Mouse (Mus musculus) heart, postnatal 25 days (tissue): ENCODE data around the gene Hsd17b6. TPM values are rescaled to one million over a fixed set of nuclear protein-coding genes. Genes with fewer than 3 reads are reported as not detected.

Experiments
- DNase-seq: peaks from one replicate; pipeline ENCODE4 v3.0.0; 2022; ENCODE audit warnings: low spot score
- intact Hi-C: fragments of 180-260 bp; cut with DNase I; formaldehyde crosslinking; loops from one replicate; pipeline ENCODE4 v1.15.1; 2025
- total RNA-seq, 2 experiments: library from RNA; stranded (reverse); gene quantifications; 2 replicates each; pipeline ENCODE4 v1.2.3; 2021

The Hsd17b6 gene
- total RNA-seq, 2 experiments from 2014 or later, result not detected

GRCm38 (mm10) chr10:127951821-127952220 is 55.6 kb downstream of the Hsd17b6 start:
- no peak for DNase-seq
- intact Hi-C loops, result no loop called here

GRCm38 (mm10) chr10:127951390-127951789 is 56.0 kb downstream of the Hsd17b6 start:
- DNase-seq, result no peak
- intact Hi-C loops, result no loop called here

GRCm38 (mm10) chr10:127949596-127950130 is 57.7 kb downstream of the Hsd17b6 start:
- intact Hi-C loops, result no loop called here
- no peak for DNase-seq

GRCm38 (mm10) chr10:127945432-127946064 is 61.9 kb downstream of the Hsd17b6 start:
- intact Hi-C loops, result loop anchor here (1.0 kb wide), 1 partner anchor 63 kb away; no protein-coding TSS in a partner anchor
- DNase-seq, result no peak

Other genes with a start within 250 kb of the Hsd17b6 start
- gene Rdh1, start 247.9 kb downstream of the Hsd17b6 start, total RNA-seq, result under 1 TPM in 1 of 2 experiments, not detected in 1; 0.08 TPM
- gene Rdh16f1, start 247.8 kb downstream of the Hsd17b6 start, total RNA-seq, result under 1 TPM in 1 of 2 experiments, not detected in 1; 0.20 TPM
- not detected for gene Rdh9, start 231.2 kb downstream of the Hsd17b6 start, total RNA-seq
- not detected for gene Rdh16, start 206.5 kb downstream of the Hsd17b6 start, total RNA-seq
- gene Rdh19, start 157.7 kb downstream of the Hsd17b6 start, total RNA-seq, result not detected
- not detected for gene Rdh16f2, start 141.1 kb downstream of the Hsd17b6 start, total RNA-seq
- not detected for gene Rdh7, start 118.8 kb downstream of the Hsd17b6 start, total RNA-seq
- not detected for gene Sdr9c7, start 109.1 kb downstream of the Hsd17b6 start, total RNA-seq
- gene Prim1, start 7.6 kb upstream of the Hsd17b6 start, total RNA-seq, result 1 to 10 TPM; 2.1 to 2.2 TPM
- 100 to 1,000 TPM; 502 to 533 TPM for gene Naca, start 28.0 kb upstream of the Hsd17b6 start, total RNA-seq
- 10 to 100 TPM; 77.8 to 89.3 TPM for gene Ptges3, start 51.3 kb upstream of the Hsd17b6 start, total RNA-seq
- gene Atp5b, start 75.7 kb upstream of the Hsd17b6 start, total RNA-seq, result 1,000 to 10,000 TPM; 9,293 to 9,309 TPM
- gene Baz2a, start 84.0 kb upstream of the Hsd17b6 start, total RNA-seq, result 10 to 100 TPM; 20.0 to 24.4 TPM
- 10 to 100 TPM; 82.2 to 88.4 TPM for gene Rbms2, start 172.7 kb upstream of the Hsd17b6 start, total RNA-seq
- 1 to 10 TPM in 1 of 2 experiments, under 1 TPM in 1; 0.94 to 1.1 TPM for gene Gls2, start 186.8 kb upstream of the Hsd17b6 start, total RNA-seq
- 10 to 100 TPM; 42.8 to 45.5 TPM for gene Spryd4, start 204.2 kb upstream of the Hsd17b6 start, total RNA-seq
- gene Mip, start 218.2 kb upstream of the Hsd17b6 start, total RNA-seq, result not detected
- gene Timeless, start 224.5 kb upstream of the Hsd17b6 start, total RNA-seq, result 1 to 10 TPM; 7.7 to 8.8 TPM
- gene Apon, start 246.5 kb upstream of the Hsd17b6 start, total RNA-seq, result under 1 TPM in 1 of 2 experiments, not detected in 1; 0.18 TPM